Mouse (Mus musculus) cortical plate, adult 2 months (tissue): ENCODE measurements around the gene Ip6k3.

Experiments
- CTCF ChIP-seq: fragments of 200-500 bp; IDR thresholded peaks from 2 replicates; pipeline ENCODE4 v1.5.1; 2011; ENCODE audit warnings: mild to moderate bottlenecking, control low read depth, low read length; ENCODE audit not compliant: insufficient read depth; ENCODE audit errors: extremely low read depth
- POLR2A ChIP-seq: fragments of 200-500 bp; IDR thresholded peaks from 2 replicates; pipeline ENCODE4 v1.6.1; 2011; ENCODE audit warnings: mild to moderate bottlenecking, low read length, control low read depth; ENCODE audit not compliant: insufficient read depth; ENCODE audit errors: extremely low read depth

DNA sequence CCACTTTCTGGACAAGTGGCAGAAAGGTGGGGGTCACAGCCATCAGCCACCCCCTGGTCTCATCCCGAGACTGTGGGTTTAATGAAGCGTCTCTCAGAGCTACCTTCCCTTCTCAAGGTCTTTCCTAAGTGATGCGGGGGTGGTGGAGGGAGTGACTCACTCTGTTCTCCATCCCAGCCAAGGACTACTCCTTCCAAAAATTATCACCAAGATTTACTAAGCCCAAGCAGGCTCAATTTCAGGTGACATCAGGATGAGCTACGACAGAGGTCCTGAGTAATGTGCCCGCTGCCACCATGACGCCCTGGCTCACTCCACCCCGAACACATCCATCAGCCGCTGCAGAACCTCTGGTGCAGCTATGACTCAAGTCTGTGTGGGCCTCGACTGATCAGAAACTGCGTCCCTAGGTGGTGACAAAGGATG lies 36.3 kb downstream of the Ip6k3 start:
- TF ChIP-seq POLR2A = no peak
- TF ChIP-seq CTCF = no peak
